Mouse (Mus musculus): Measurements from ENCODE around the gene Cpne8. TPM values are rescaled to one million over a fixed set of nuclear protein-coding genes. Genes with fewer than 3 reads are reported as not detected.

Gene Cpne8
- polyA plus RNA-seq, 1 experiment, result 1.4 TPM

GRCm38 (mm10) chr15:90679760-90680579, 738 bp upstream of the Cpne8 start:
- Histone ChIP-seq H3K27ac (ENCODE audit: insufficient read depth, low read depth, low read length) (no peak overlapping the region), H3K4me3 (ENCODE audit: low read depth, low read length) (peak overlapping the region; percentile 64), H3K4me1 (ENCODE audit: control insufficient read depth, insufficient read depth, insufficient read length, low read length) (no peaks in the 10 kb centered on the region), H3K36me3 (ENCODE audit: control insufficient read depth, insufficient read depth, low read length) (no peaks in the 10 kb centered on the region), H3K27me3 (ENCODE audit: control insufficient read depth, insufficient read depth, low read length) (no peaks in the 10 kb centered on the region)
- WGBS, result 2% methylated on average over 36 of the region's 36 CpGs
- TF ChIP-seq CTCF (IDR thresholded peaks at IDR 0.05; ENCODE audit: extremely low read depth, insufficient read length, insufficient replicate concordance, low read depth, low read length) (peak; percentile 85), POLR2A (IDR thresholded peaks at IDR 0.05; ENCODE audit: low read depth, low read length) (no peak)

DNA sequence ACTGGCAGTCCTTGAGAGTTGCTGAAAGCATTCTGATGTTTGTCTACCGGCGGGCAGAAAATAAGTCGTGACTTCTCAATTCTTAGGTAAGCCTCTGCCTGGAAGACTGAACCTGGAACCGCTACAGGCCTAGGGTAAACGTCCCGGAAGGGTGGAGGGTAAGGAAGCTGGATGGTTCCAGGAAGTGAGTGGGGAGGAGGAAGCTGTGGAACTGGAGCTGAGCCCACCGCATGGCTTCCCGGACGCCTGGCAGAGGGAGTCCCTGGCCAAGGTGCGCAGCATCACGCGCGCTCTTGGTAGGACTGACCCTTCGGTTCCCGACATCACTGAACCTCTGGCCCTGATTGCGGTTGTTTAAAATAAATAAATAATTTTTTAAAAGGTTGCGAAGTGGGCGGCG, 744 bp downstream of the Cpne8 start:
- H3K27ac ChIP-seq (ENCODE audit: insufficient read depth, low read depth, low read length), result no peak overlapping the region
- TF ChIP-seq POLR2A (IDR thresholded peaks at IDR 0.05; ENCODE audit: low read depth, low read length), result no peak
- peak overlapping the region; percentile 64 for H3K4me3 ChIP-seq (ENCODE audit: low read depth, low read length)
- H3K36me3 ChIP-seq (ENCODE audit: control insufficient read depth, insufficient read depth, low read length), result no peaks in the 10 kb centered on the region
- H3K27me3 ChIP-seq (ENCODE audit: control insufficient read depth, insufficient read depth, low read length), result no peaks in the 10 kb centered on the region
- H3K4me1 ChIP-seq (ENCODE audit: control insufficient read depth, insufficient read depth, insufficient read length, low read length), result no peaks in the 10 kb centered on the region
- WGBS, result 7% methylated on average over 19 of the region's 19 CpGs

DNA sequence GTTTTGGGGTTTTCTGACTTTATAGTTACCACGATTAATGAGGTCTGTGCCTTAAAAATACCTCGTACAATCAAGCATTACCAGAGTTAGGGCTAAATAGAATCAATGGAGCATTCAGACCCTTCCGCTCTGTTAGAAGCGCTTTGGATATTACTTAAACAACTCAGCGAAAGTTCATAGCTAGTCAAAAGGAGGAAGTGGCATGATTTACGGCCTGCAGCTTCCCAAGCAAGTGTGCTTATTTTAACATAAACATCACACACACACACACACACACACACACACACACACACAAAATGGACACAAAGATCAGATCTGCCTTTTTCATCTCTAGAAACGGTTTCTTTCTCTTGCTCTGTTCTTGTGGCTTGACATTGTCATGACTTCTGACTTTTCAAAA, 9.7 kb downstream of the Cpne8 start:
- no peak for TF ChIP-seq POLR2A (IDR thresholded peaks at IDR 0.05; ENCODE audit: low read depth, low read length)
- no peak for TF ChIP-seq CTCF (IDR thresholded peaks at IDR 0.05; ENCODE audit: extremely low read depth, insufficient read length, insufficient replicate concordance, low read depth, low read length)
- no peaks in the 10 kb centered on the region for H3K36me3 ChIP-seq (ENCODE audit: control insufficient read depth, insufficient read depth, low read length)
- 60% methylated on average over 7 of the region's 7 CpGs for WGBS
- H3K27ac ChIP-seq (ENCODE audit: insufficient read depth, low read depth, low read length), result no peak overlapping the region
- no peak overlapping the region for H3K4me3 ChIP-seq (ENCODE audit: low read depth, low read length)
- no peaks in the 10 kb centered on the region for H3K27me3 ChIP-seq (ENCODE audit: control insufficient read depth, insufficient read depth, low read length)
- H3K4me1 ChIP-seq (ENCODE audit: control insufficient read depth, insufficient read depth, insufficient read length, low read length), result no peaks in the 10 kb centered on the region

GRCm38 (mm10) chr15:90666893-90667292, 12.3 kb downstream of the Cpne8 start:
- no peaks in the 10 kb centered on the region for H3K36me3 ChIP-seq (ENCODE audit: control insufficient read depth, insufficient read depth, low read length)
- no peaks in the 10 kb centered on the region for H3K27me3 ChIP-seq (ENCODE audit: control insufficient read depth, insufficient read depth, low read length)
- TF ChIP-seq CTCF (IDR thresholded peaks at IDR 0.05; ENCODE audit: extremely low read depth, insufficient read length, insufficient replicate concordance, low read depth, low read length) (no peak), POLR2A (IDR thresholded peaks at IDR 0.05; ENCODE audit: low read depth, low read length) (no peak)
- no peaks in the 10 kb centered on the region for H3K4me1 ChIP-seq (ENCODE audit: control insufficient read depth, insufficient read depth, insufficient read length, low read length)
- no peak overlapping the region for H3K4me3 ChIP-seq (ENCODE audit: low read depth, low read length)
- WGBS, result 74% methylated on average over 6 of the region's 6 CpGs
- H3K27ac ChIP-seq (ENCODE audit: insufficient read depth, low read depth, low read length), result no peak overlapping the region

DNA sequence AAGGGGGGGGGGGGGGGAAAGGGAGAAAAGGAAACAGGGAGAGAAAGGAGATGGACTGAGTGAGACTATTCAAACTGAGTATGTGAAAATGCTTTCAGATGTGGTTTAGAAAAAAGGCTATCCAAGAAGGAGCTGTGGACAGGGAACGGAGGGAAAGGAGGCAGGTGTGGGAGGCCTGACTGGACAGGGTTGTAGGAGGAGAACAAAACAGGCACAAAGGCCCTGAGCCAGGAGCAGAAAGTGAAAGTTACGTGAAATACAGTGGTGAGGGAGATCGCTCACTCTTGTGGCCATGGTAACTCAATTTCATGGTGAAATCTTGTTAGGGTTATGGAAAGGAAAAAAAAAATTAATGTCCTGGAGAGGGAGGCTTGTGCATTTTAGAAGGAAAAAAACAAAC, 14.6 kb downstream of the Cpne8 start:
- 41% methylated on average over 3 of the region's 3 CpGs for WGBS
- TF ChIP-seq CTCF (IDR thresholded peaks at IDR 0.05; ENCODE audit: extremely low read depth, insufficient read length, insufficient replicate concordance, low read depth, low read length) (no peak), POLR2A (IDR thresholded peaks at IDR 0.05; ENCODE audit: low read depth, low read length) (no peak)
- Histone ChIP-seq H3K4me1 (ENCODE audit: control insufficient read depth, insufficient read depth, insufficient read length, low read length) (no peaks in the 10 kb centered on the region), H3K27ac (ENCODE audit: insufficient read depth, low read depth, low read length) (no peak overlapping the region), H3K36me3 (ENCODE audit: control insufficient read depth, insufficient read depth, low read length) (no peaks in the 10 kb centered on the region), H3K27me3 (ENCODE audit: control insufficient read depth, insufficient read depth, low read length) (no peaks in the 10 kb centered on the region), H3K4me3 (ENCODE audit: low read depth, low read length) (no peak overlapping the region)

- Histone ChIP-seq H3K36me3 (ENCODE audit: control insufficient read depth, insufficient read depth, low read length) (no peaks in the 10 kb centered on the region), H3K27me3 (ENCODE audit: control insufficient read depth, insufficient read depth, low read length) (no peaks in the 10 kb centered on the region), H3K4me1 (ENCODE audit: control insufficient read depth, insufficient read depth, insufficient read length, low read length) (no peaks in the 10 kb centered on the region), H3K27ac (ENCODE audit: insufficient read depth, low read depth, low read length) (no peak overlapping the region), H3K4me3 (ENCODE audit: low read depth, low read length) (no peak overlapping the region)
- no peak for TF ChIP-seq CTCF (IDR thresholded peaks at IDR 0.05; ENCODE audit: extremely low read depth, insufficient read length, insufficient replicate concordance, low read depth, low read length)
- TF ChIP-seq POLR2A (IDR thresholded peaks at IDR 0.05; ENCODE audit: low read depth, low read length), result no peak
- WGBS, result 74% methylated on average over 4 of the region's 4 CpGs
Observed at GRCm38 (mm10) chr15:90663631-90664030, 15.6 kb downstream of the Cpne8 start.

- Histone ChIP-seq H3K36me3 (ENCODE audit: control insufficient read depth, insufficient read depth, low read length) (no peaks in the 10 kb centered on the region), H3K4me3 (ENCODE audit: low read depth, low read length) (no peak overlapping the region), H3K4me1 (ENCODE audit: control insufficient read depth, insufficient read depth, insufficient read length, low read length) (no peaks in the 10 kb centered on the region), H3K27me3 (ENCODE audit: control insufficient read depth, insufficient read depth, low read length) (no peaks in the 10 kb centered on the region), H3K27ac (ENCODE audit: insufficient read depth, low read depth, low read length) (no peak overlapping the region)
- WGBS, result 40% methylated on average over 3 of the region's 3 CpGs
- TF ChIP-seq CTCF (IDR thresholded peaks at IDR 0.05; ENCODE audit: extremely low read depth, insufficient read length, insufficient replicate concordance, low read depth, low read length) (no peak), POLR2A (IDR thresholded peaks at IDR 0.05; ENCODE audit: low read depth, low read length) (no peak)
Observed at GRCm38 (mm10) chr15:90660723-90661122, 18.5 kb downstream of the Cpne8 start.
